Mouse (Mus musculus) forelimb bud, embryonic 11.5 days (tissue): ENCODE results near the gene Smarcd1.

ENCODE experiments used
- DNase-seq: peaks from one replicate; pipeline ENCODE4 v3.0.0-alpha.2; 2012; ENCODE audit warnings: low read depth, low spot score

Smarcd1 gene

DNA sequence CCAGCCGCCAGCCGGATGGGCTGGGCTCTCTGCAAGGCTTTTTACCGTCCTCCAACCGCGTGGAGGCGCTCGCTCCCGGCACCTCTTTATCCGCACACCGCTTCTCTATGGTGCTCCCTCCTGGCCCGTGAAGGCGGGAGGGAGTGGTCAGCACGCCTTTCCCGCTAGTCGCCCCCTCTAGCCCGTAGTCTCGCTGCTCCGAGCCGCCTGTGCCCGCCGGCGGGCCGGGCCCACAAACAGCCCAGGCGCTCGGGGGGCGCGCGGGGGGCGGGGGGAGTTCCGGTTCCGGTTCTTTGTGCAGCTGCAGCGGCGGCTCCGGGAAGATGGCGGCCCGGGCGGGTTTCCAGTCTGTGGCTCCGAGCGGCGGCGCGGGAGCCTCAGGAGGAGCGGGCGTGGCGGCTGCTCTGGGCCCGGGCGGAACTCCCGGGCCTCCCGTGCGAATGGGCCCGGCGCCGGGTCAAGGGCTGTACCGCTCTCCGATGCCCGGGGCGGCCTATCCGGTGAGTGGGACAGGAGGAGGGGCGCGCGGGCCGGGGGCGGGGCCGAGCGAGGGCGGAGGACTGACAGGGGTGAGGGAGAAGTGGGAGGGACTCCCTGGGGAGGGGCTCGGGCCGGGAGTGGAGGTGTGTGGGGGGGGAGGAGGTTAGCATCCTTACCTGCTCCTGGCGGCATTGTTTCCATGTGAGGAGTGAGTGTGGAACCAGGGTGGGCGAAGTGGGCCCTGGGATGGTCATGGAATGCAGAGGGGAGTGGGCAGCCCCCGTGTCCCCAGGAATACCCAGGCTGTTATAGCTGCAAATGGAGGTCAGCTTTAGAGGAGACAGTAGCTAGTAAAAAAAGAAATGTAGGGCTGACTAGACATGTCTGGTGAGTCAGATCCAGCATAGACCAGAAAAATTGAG, at the start of gene Smarcd1:
Gene Smarcd1, plus strand, starts transcription at position 131 of the 902 bp plus-strand sequence.
- peak; percentile 97 for DNase-seq

DNA sequence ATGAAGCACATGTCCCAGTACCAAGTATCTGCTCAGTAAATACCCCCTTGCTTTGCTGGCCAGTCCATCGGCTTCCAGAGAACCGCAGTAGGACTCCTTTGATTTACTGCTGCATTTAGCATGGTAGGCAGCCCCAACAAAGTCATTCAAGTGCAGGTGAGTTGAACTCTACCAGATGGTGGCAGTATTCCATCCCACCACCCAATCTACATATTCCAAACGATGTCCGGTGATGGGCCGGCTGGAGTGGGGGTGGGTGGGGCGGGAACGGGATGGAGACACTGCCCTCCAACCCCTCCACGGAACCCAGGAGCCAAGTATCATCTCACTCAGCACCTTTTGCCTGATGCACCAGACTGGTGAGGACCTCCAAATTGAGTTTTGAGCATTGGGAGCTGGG, 48.6 kb upstream of the Smarcd1 start:
- peak; percentile 41 for DNase-seq

DNA sequence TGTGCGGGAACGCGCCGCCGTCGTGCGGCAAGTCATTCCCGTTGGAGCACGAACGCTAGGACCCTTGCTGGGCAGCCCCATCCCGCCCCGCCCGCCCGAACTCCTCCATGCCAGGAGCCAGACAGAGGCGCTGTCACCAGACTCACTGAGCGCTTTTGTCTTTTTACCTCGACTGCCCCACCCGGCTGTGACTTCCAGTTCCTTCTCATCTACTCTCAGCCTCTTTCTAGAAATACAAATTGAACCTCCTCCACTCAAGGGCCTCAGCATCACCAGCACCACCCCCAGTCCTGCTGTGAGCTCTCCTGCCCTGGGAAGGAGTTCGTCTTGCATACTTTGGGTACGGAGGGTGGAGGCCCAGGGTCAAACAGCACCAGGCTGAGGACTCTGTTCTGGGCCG, 48.1 kb upstream of the Smarcd1 start:
- DNase-seq = no peak

DNA sequence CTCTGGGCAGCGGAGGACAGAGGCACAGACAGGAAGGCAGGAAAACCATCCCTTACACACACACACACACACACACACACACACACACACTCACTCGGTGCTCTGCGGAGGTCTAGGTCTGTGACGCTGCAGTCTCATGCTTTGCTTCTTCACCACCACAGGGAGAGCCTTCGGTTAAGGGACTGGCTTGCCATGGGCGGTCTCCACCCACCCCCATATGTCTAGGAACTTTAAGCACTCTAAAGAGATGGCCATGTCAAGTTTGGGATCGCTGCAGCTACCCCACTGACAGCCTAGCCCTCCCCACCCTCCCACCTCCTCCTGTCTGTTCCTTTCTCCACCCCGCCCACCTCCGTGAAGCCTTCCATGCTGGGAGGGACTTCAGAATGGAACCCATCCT, 46.0 kb upstream of the Smarcd1 start:
- no peak for DNase-seq

DNA sequence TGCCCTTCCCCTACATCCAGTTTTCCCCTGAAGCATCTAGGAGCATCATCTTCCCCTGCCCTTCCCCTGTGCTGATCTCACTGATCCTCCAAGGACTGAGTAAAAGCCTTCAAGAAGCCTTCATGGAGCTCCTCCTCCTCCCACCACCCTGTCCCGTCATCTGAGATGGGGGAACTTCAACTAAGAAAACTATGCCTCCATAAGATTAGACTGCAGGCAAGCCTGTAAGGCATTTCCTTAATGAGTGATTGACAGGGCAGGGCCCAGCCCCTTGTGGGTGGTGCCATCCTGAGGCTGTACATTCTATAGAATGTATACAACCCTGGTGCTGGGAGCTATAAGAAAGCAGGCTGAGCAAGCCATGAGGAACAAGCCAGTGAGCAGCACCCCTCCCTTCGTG, 43.5 kb upstream of the Smarcd1 start:
- DNase-seq = no peak

DNA sequence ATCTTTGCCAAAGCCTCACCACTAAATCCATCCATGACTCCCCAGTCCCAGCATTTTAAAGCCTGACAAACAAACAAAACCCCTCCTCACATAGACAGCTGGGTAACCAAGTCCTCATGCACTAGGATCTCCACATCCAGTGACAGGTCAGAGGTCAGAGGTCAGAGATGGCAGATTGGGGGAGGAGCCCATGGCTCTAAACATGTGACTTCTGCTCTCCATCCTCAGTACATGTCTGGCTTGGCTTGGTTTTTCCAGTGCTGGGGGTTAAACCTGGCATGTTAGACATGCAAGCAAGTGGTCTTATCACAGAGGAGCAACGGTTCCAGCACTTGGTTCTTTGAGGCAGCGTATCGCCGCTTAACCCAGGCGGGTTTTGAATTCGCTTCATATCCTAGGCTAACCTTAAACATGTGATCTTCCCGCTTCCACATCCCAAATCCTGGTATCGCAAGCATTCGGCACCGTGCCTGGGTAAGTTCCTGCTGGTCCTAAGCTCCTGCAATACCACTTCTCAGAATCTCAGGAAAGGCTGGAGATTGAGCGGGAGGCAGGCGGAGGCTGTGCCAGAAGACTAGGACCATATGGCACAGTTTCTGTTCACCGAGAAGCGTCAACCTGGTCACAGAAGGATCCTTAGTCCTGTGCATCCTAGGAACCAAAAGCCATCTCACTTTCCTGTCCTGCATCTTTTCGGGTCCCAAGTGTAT, 40.7 kb upstream of the Smarcd1 start:
- DNase-seq = no peak

DNA sequence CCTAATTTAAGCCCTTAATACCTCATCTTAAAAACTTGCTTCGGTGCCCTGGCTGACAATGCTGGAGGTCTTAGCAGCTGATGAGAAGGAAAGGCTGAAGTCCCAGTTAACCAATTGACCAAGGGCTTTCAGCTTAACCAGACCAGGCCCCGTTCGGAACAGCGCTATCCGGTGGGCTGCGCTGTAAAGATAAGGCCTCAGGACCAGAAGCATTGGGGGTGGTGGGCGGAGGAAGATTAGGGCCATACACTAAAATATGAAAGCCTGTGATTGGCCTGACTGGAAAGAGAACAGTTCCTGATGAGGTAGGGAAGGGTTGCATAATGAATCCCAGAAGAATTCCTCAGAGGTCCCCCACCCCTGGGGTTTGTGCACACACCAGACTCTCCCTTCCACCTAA, 39.6 kb upstream of the Smarcd1 start:
- DNase-seq = peak; percentile 57

DNA sequence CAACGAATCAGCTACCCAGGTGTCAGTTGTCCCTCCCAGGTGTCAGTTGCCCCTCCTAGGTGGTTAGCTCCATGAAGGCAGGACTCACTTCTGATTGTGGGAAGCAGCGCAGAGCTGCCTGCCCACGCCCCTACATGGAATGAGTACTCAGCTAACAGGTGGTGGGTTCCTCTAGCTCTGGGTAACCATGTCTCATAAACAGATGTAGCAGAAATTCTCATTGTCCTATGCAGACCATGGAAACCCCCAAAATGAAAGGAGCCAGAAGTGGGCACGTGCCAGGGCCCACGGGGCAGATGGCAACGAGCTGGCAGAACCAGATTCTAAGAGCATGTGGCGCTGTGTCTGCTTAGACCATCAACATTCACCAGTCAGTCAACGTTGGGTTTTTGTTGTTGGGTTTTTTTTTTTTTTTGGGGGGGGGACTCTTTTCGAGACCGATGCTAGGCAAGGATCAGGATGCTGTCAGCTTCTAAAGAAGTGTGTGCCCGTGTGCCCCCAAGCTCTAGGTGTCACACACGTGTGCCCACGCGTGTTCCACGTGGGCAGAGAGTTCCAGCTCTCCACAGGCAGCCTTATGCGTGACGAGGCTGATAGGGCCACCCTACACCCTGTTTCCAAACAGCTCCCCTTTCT, 37.8 kb upstream of the Smarcd1 start:
- DNase-seq = no peak

DNA sequence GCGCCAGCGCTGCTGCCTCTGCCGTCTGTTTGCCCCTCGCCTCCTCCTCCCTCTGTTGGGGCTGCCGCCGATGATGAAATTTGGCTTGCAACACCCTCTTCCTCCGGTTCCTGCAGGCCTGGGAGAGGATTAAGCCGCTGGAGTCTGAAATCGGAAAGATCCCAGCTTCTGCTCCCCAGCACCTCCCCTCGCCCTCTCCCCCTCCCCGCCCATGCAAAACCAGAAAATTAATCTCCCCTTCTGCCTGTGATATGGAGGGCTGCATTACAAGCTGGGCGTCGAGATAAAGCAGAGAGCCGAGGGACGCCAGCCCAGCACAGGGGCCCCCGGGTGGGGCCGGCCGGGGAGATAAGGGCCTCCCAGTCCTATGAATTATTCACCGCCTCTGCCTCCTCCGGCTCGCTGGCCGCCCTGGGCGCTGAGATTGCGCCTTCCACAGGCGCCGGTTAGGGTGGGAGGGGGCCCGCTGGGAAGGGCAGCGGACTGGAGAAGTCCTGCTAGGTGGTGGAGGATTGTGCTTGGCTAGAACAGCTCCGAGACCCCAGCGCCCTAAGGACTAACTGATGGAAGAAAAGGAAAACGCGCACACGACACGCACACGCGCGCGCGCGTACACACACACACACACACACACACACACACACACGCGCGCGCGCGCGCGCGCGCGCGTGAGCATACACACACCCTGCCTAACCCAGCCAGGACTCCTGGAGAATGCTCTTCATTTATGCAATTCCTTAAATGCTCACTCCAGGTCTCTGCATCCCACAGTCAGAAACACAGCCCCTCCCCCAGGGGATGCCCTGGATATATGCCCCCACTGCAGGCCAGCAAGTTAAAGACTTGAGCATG, 37.1 kb upstream of the Smarcd1 start:
- peak; percentile 35 for DNase-seq

DNA sequence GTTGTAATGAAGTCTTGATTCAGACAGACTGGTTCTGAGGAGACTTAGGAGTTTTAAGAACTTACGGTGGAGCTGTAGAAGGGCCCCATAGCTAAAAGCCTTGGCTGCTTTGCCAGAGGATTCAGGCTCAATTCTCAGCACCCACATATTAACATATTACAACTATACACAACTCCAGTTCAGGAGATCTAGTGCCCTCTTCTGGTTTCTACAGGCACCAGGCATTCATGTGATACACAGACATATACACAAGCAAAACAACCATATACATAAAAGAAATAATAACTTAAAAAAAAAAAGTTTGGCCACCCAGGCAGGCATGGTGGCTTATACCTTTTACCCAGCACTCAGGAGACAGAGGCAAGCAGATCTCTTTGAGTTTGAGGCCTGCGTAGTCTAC, 34.4 kb upstream of the Smarcd1 start:
- DNase-seq = no peak

DNA sequence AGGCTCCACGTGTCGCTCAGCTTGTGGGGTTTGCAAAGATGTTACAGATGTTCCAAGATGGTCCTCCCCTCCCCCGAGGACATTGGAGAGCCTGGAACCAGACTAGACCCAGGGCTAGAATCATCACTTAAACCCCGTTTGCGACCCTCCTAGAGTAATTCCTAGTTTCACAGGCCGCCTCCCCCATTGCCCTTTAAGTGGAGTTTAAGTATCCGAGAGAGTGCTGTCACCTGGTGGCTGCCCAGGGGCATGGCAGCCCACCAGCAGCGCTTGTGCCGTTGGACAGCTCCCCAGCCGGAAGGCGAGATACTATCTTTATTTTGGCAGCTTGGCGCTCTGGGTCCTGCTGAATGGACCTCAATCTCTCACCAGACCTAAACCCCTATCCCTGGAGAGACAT, 33.0 kb upstream of the Smarcd1 start:
- DNase-seq = peak; percentile 79

DNA sequence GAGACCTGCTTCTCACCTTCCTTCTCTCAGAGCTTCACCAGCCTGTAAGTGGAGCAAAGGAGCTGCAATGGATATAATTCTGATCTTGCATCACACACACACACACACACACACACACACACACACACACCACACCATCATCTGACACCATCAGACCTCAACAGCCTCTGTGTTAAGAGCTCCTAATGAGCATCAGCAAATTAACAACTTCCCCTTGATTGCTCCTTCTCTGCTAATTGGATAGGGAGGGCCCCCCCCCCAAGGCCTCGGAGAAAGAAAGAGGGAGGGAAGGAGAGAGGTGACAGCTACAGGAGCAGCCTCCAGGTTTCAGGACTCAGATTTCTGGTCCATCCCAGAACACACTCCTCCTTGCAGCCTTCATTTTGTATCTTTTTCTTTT, 32.5 kb upstream of the Smarcd1 start:
- no peak for DNase-seq

DNA sequence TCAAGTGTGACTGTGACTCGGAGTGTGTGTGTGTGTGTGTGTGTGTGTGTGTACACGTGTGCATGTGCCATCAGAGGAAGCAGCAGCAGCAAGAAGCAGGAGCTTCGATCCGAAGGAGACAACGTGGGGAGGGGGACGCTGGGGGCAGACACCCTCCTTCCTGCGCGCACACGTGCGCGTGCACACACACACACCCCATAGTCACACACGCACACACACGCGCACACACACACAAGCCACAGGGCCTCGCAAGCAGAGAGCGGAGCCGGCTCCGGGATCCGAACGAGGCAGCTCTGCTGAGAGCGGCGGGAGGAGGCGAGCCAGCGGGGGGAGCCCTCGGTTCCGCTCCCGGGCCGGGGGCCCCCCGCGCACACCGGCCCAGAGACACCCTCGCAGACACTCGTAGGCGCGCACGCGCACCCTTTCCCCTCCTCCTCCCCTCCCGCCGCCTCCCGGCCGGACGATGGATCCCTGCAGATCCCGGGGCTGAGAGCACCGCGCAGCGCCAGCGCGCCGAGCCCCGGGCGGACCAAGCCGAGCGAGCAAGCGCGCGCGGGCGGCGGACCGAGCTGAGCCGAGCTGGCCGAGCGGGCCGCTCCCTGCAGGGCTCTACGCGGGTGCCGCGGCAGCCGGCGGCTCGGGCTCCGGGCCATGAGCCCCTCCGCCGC, 31.6 kb upstream of the Smarcd1 start, which contains the start of gene Asic1:
Gene Asic1, plus strand, starts transcription at position 215 of the 668 bp plus-strand sequence.
- DNase-seq = no peak

DNA sequence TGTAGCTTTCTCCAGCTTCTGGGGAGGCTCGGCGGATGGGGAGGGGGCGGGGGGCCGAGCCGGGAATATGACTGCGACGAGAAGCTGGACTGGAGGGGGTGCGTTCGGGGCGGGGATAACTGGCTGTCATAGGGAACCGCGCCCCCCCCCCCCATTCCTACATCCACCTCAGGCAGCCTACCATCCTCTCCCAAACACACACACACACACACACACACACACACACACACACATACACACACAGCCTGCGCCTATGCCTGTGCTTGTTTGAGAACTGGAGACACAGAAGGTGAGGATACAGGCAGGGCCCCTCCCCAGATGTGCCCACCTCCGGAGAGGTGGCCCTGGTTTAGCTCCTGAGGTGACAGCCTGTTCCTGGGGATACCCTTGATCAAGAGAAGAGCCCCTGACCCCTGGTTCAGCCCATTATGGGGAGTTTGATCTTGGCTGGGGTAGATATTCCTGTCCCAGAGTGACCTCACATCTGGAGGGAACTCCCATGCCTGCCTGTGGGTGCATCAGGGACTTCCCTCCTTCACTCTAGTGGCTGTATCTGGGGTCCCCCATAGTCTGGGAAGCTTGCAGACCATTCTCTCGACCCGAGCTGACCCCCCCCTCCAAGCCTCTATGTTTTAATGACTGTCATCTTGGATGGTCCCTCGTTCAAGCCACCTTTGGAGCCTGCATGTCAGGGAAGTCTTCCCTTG, 30.8 kb upstream of the Smarcd1 start:
- DNase-seq = no peak

DNA sequence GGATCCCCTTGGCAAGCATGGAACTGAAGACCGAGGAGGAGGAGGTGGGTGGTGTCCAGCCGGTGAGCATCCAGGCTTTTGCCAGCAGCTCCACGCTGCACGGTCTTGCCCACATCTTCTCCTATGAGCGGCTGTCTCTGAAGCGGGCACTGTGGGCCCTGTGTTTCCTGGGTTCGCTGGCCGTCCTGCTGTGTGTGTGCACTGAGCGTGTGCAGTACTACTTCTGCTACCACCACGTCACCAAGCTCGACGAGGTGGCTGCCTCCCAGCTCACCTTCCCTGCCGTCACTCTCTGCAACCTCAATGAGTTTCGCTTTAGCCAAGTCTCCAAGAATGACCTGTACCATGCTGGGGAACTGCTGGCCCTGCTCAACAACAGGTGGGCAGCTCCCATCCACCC, 30.1 kb upstream of the Smarcd1 start:
- DNase-seq = no peak

DNA sequence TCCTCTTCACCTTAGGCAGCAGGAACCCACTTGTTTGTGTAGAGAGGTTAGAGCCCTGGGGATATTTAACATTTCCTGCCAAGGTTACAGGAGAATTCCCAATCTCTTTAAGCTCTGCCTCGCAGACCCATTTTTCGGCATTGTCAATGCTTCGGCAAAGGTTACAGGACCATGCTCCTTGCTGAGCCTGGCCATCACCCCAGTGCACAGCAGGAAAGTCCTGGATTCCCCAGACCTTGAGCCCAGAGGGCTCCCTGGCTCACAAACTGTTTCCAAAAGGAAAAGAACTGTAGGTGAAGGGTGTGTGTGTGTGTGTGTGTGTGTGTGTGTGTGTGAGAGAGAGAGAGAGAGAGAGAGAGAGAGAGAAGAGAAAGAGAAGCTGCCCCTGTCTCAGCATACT, 27.1 kb upstream of the Smarcd1 start:
- no peak for DNase-seq

DNA sequence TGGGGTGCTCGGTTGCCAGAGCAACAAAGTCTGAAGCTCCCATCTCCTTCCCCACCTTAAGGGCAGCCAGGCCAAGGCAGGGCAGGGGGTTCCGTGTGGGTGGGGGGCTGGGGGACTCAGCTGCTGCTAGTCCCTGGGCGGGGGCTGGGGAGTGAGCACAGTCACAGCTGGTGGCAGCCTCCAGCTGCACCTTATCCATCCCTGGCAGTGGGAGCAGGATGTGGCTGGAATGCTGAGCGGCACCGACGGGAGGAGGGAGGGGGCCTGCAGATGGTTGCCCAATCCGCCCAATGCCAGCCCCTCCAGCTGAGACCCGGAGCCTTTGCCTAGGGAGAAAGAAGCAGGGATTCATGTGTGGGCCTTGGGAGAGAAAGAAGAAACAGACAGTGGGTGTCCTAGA, 24.8 kb upstream of the Smarcd1 start:
- DNase-seq = no peak

DNA sequence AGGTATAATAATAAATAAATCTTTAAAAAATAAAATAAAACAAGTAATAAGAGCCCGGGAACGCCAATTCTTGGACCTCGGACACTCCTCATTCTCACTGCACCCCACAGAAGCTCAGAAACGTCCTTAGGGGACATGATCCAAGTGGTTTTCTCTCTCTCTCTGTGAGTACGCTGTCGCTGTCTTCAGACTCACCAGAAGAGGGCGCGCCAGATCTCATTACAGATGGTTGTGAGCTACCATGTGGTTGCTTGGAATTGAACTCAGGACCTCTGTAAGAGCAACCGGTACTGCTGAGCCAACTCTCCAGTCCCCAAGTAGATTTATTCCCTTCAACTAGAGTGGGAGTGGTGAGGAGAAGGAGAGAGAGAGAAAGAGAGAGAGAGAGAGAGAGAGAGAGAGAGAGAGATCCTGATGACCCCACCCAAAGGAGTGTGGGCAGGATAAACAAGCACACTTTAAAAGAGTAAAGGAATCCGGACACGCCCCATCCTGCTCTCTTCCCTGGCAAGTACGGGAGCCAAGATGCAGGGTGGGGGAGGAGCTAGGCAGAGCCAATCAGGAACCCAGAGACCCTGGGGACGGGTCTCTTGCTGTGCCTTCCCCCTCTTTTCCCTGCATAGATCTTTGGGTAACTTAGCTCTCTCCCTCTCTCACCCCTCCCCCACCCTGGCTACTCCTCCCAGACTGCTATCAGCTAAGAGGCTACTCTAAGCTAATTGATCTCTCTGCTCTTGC, 23.7 kb upstream of the Smarcd1 start:
- no peak for DNase-seq

DNA sequence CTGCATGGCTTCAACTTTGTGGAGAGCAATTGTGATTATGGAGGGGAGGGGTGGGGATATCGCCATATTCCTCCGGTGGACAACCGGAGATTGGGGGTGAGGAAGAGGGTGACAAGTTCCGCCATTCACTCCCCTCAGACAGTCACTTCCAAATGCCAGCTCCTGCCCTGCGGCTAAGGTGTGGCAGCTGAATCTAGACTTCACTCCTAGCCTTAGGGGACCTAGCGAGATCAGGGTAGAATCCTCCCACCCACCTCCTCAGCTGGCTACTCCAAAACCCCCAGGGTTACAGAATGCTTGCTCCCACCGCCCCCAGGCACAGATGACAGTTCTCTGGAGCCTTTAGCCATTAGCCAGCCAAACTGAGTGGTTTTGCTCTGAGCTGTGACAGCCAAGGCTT, 22.9 kb upstream of the Smarcd1 start:
- no peak for DNase-seq

DNA sequence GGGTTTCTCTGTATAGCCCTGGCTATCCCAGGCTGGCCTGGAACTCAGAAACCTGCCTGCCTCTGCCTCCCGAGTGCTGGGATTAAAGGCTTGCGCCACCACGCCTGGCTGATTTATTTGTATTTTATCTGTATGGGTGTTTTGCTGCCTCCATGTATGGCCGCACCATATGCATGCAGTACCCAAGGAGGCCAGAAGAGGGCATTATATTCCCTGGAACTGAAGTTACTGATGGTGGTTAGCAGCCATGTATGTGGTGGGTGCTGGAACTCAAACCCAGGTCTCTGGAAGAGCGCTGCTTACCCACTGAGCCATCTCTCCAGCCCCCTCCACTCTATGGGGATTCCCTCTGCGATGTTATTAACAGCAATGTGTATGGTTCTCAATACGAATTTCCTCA, 19.0 kb upstream of the Smarcd1 start:
- DNase-seq = no peak
